Mouse (Mus musculus): Measurements from ENCODE around the gene Sec61a2. TPM values are rescaled to one million over a fixed set of nuclear protein-coding genes. Genes with fewer than 3 reads are reported as not detected.

Gene Sec61a2
- total and polyA plus RNA-seq, 3 experiments = 13.9 to 32.3 TPM; not detected in 1

DNA sequence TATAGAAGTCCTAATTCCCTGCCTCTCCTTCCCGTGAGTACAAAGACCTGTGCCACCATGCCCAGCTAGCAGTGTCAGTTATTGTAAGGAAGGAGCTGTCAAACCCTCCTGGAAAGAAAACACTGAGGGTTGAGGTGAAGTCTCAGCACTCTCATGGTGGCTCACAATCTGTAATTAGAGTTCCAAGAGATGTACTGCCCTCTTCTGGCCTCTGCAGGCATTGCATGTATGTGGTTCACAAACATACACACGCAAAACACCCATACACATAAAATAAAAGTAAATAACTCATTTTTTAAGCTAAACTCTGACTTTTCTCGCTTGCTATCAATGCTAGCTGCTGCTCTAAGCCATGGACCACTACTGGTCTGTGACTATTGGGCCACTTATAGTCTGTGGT lies 11.4 kb upstream of the Sec61a2 start:
- Histone ChIP-seq H3K9me3 (replicated peaks; ENCODE audit: insufficient read depth, low read length) (no peaks in the 10 kb centered on the region), H3K4me1 (ENCODE audit: control insufficient read depth in 1 of 2, insufficient read depth in 2 of 2, low read length in 2 of 2) (no peaks in the 10 kb centered on the region), H3K36me3 (ENCODE audit: control insufficient read depth in 1 of 2, insufficient read depth in 2 of 2, low read length in 2 of 2) (peaks cover 0 to 1% of the 10 kb centered on the region in 2 experiments; a peak in 1 of 4 replicates), H3K79me2 (ENCODE audit: control insufficient read depth, insufficient read depth, low read length, poor library complexity) (no peaks in the 10 kb centered on the region), H3K9ac (ENCODE audit: control insufficient read depth, low read depth, low read length, poor library complexity, severe bottlenecking) (no peak overlapping the region), H3K4me3 (ENCODE audit: control insufficient read depth in 1 of 2, insufficient read depth in 1 of 2, low read depth in 2 of 2, low read length in 2 of 2) (no peak overlapping the region), H3K27me3 (ENCODE audit: control insufficient read depth in 1 of 2, insufficient read depth in 2 of 2, low read length in 2 of 2) (no peaks in the 10 kb centered on the region), H3K27ac (ENCODE audit: control insufficient read depth, low read depth, low read length) (no peak overlapping the region)
- peak; percentile 84 for DNase-seq (ENCODE audit: low read depth, low spot score)
- TF ChIP-seq RCOR1 (IDR thresholded peaks at IDR 0.05; ENCODE audit: low read depth, low read length) (no peak), MYC (IDR thresholded peaks at IDR 0.05; ENCODE audit: low read depth, low read length) (no peak), POLR2A (IDR thresholded peaks at IDR 0.05; ENCODE audit: control insufficient read depth in 1 of 2, insufficient read depth in 1 of 2, low read depth in 1 of 2, low read length in 2 of 2, poor library complexity in 1 of 2) (no peak), CTCF (IDR thresholded peaks at IDR 0.05 in 2 of 3, conservative IDR thresholded peaks at IDR 0.05 in 1 of 3; ENCODE audit: control insufficient read depth in 1 of 3, insufficient read depth in 1 of 3, low read depth in 2 of 3, low read length in 3 of 3, poor library complexity in 1 of 3, severe bottlenecking in 1 of 3) (peak; percentile 73 to 96 (median 83)), RAD21 (IDR thresholded peaks at IDR 0.05; ENCODE audit: low read depth, low read length) (peak; percentile 77), ZMIZ1 (IDR thresholded peaks at IDR 0.05; ENCODE audit: low read depth, low read length) (no peak), ZC3H11A (IDR thresholded peaks at IDR 0.05; ENCODE audit: low read depth, low read length) (peak; percentile 63), JUND (IDR thresholded peaks at IDR 0.05; ENCODE audit: low read depth, low read length) (no peak), SMC3 (IDR thresholded peaks at IDR 0.05; ENCODE audit: low read depth, low read length) (peak; percentile 84), MAZ (IDR thresholded peaks at IDR 0.05; ENCODE audit: low read depth, low read length) (no peak), KAT2A (conservative IDR thresholded peaks at IDR 0.05; ENCODE audit: low read depth, low read length) (no peak)

DNA sequence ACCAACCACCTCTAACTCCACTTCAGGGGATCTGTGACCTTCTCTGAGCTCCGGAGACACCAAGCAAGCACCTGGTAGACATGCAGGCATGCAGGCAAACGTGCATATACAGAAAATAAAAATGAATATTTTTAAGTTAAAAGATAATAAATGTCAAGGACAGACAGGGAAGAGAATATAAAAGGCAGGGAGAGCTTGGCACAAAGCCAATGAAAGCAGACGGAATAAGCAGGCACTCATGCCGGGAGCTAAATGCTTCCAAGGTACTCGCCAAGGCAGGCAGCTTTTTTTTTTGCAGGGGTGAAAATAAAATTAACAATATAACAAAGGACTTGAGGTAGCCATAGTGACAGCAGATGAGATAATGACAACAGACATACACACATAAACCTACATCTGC lies 10.9 kb upstream of the Sec61a2 start:
- Histone ChIP-seq H3K36me3 (ENCODE audit: control insufficient read depth in 1 of 2, insufficient read depth in 2 of 2, low read length in 2 of 2) (peaks cover 0 to 1% of the 10 kb centered on the region in 2 experiments; a peak in 1 of 4 replicates), H3K4me1 (ENCODE audit: control insufficient read depth in 1 of 2, insufficient read depth in 2 of 2, low read length in 2 of 2) (no peaks in the 10 kb centered on the region), H3K4me3 (ENCODE audit: control insufficient read depth in 1 of 2, insufficient read depth in 1 of 2, low read depth in 2 of 2, low read length in 2 of 2) (no peak overlapping the region), H3K27ac (ENCODE audit: control insufficient read depth, low read depth, low read length) (no peak overlapping the region), H3K79me2 (ENCODE audit: control insufficient read depth, insufficient read depth, low read length, poor library complexity) (no peaks in the 10 kb centered on the region), H3K9me3 (replicated peaks; ENCODE audit: insufficient read depth, low read length) (no peaks in the 10 kb centered on the region), H3K27me3 (ENCODE audit: control insufficient read depth in 1 of 2, insufficient read depth in 2 of 2, low read length in 2 of 2) (no peaks in the 10 kb centered on the region), H3K9ac (ENCODE audit: control insufficient read depth, low read depth, low read length, poor library complexity, severe bottlenecking) (no peak overlapping the region)
- TF ChIP-seq TAL1 (IDR thresholded peaks at IDR 0.05; ENCODE audit: low read length) (no peak), GATA1 (IDR thresholded peaks at IDR 0.05; ENCODE audit: low read depth, low read length) (no peak), KAT2A (conservative IDR thresholded peaks at IDR 0.05; ENCODE audit: low read depth, low read length) (no peak), NELFE (IDR thresholded peaks at IDR 0.05; ENCODE audit: low read depth, low read length) (no peak), POLR2AphosphoS5 (IDR thresholded peaks at IDR 0.05; ENCODE audit: borderline replicate concordance, low read depth, low read length) (no peak), NRF1 (IDR thresholded peaks at IDR 0.05; ENCODE audit: insufficient read depth, low read depth, low read length, poor library complexity, severe bottlenecking) (no peak), GABPA (IDR thresholded peaks at IDR 0.05; ENCODE audit: low read depth, low read length) (no peak), USF2 (IDR thresholded peaks at IDR 0.05; ENCODE audit: borderline replicate concordance in 1 of 2, insufficient read depth in 1 of 2, low read depth in 1 of 2, low read length in 2 of 2) (no peak), HCFC1 (IDR thresholded peaks at IDR 0.05; ENCODE audit: low read depth, low read length) (no peak), ZKSCAN1 (IDR thresholded peaks at IDR 0.05; ENCODE audit: low read depth, low read length) (no peak), TCF12 (IDR thresholded peaks at IDR 0.05; ENCODE audit: low read depth, low read length) (no peak), RAD21 (IDR thresholded peaks at IDR 0.05; ENCODE audit: low read depth, low read length) (no peak), ZNF384 (IDR thresholded peaks at IDR 0.05; ENCODE audit: low read depth, low read length) (no peak)
- DNase-seq (ENCODE audit: low read depth, low spot score) = no peak

All from MEL (cell line).